Mouse (Mus musculus): ENCODE measurements around the gene Tmem230.
"Not testable (repeated sequence)": the region's sequence is repeated elsewhere in the genome, so short reads cannot be mapped to it uniquely, and the experiment has no call there.

The Tmem230 gene

GRCm38 (mm10) chr2:132247539-132248313 is at the start of gene Tmem230:
Gene Tmem230 (minus strand): TSS chr2:132247807.
- DNase-seq (ENCODE audit: low spot score), result peak; percentile 92

- no peak for DNase-seq (ENCODE audit: low spot score)
Observed at GRCm38 (mm10) chr2:132293694-132294450, 46.3 kb upstream of the Tmem230 start.

- no peak for DNase-seq (ENCODE audit: low spot score)
Observed at GRCm38 (mm10) chr2:132292083-132292482, 44.5 kb upstream of the Tmem230 start.

GRCm38 (mm10) chr2:132291265-132291664 is 43.7 kb upstream of the Tmem230 start:
- DNase-seq (ENCODE audit: low spot score), result no peak

GRCm38 (mm10) chr2:132290808-132291207 is 43.2 kb upstream of the Tmem230 start:
- no peak for DNase-seq (ENCODE audit: low spot score)

GRCm38 (mm10) chr2:132289213-132289612 is 41.6 kb upstream of the Tmem230 start:
- not testable (repeated sequence) for DNase-seq (ENCODE audit: low spot score)

- DNase-seq (ENCODE audit: low spot score), result no peak
Observed at GRCm38 (mm10) chr2:132286376-132287076, 38.9 kb upstream of the Tmem230 start.

GRCm38 (mm10) chr2:132285722-132286121 is 38.1 kb upstream of the Tmem230 start:
- not testable (repeated sequence) for DNase-seq (ENCODE audit: low spot score)

GRCm38 (mm10) chr2:132284492-132285139 is 37.0 kb upstream of the Tmem230 start:
- DNase-seq (ENCODE audit: low spot score), result no peak

GRCm38 (mm10) chr2:132283236-132284070 is 35.8 kb upstream of the Tmem230 start:
- no peak for DNase-seq (ENCODE audit: low spot score)

GRCm38 (mm10) chr2:132282453-132283174 is 35.0 kb upstream of the Tmem230 start:
- DNase-seq (ENCODE audit: low spot score), result no peak

- no peak for DNase-seq (ENCODE audit: low spot score)
Observed at GRCm38 (mm10) chr2:132281560-132282452, 34.2 kb upstream of the Tmem230 start.

- no peak for DNase-seq (ENCODE audit: low spot score)
Observed at GRCm38 (mm10) chr2:132280518-132281120, 33.0 kb upstream of the Tmem230 start.

GRCm38 (mm10) chr2:132279978-132280377 is 32.4 kb upstream of the Tmem230 start:
- no peak for DNase-seq (ENCODE audit: low spot score)

- DNase-seq (ENCODE audit: low spot score), result no peak
Observed at GRCm38 (mm10) chr2:132279336-132279882, 31.8 kb upstream of the Tmem230 start.

- no peak for DNase-seq (ENCODE audit: low spot score)
Observed at GRCm38 (mm10) chr2:132278273-132278853, 30.8 kb upstream of the Tmem230 start.

GRCm38 (mm10) chr2:132276249-132276648 is 28.6 kb upstream of the Tmem230 start:
- DNase-seq (ENCODE audit: low spot score), result no peak

- DNase-seq (ENCODE audit: low spot score), result no peak
Observed at GRCm38 (mm10) chr2:132275527-132275926, 27.9 kb upstream of the Tmem230 start.

Data from c-Kit-positive CD71-positive TER-119-positive erythroid progenitor cells, embryonic 14.5 days (primary cell).